Mouse (Mus musculus) inflammation-experienced regulatory T-cells, adult 6 months (primary cell): ENCODE results near the gene Hcn2. TPM values are rescaled to one million over a fixed set of nuclear protein-coding genes. Genes with fewer than 3 reads are reported as not detected.
"Not testable (repeated sequence)": the region's sequence is repeated elsewhere in the genome, so short reads cannot be mapped to it uniquely, and the experiment has no call there.

Source experiments
- ATAC-seq: one replicate; pipeline ENCODE4 v1.8.0; 2017
- polyA plus RNA-seq, 3 experiments: library from polyadenylated mRNA; unstranded; fragments of 100-300 nt; shearing (Covaris generic); gene quantifications; one replicate each; pipeline ENCODE4 v1.2.1; 2017

Gene Hcn2
- polyA plus RNA-seq, 3 experiments from 2014 or later, result not detected

GRCm38 (mm10) chr10:79745898-79746773, 29.7 kb downstream of the Hcn2 start, which contains the start of gene Polrmt:
TSS of gene Polrmt (minus strand) at chr10:79746581.
- peak; percentile 99 for ATAC-seq

GRCm38 (mm10) chr10:79746774-79747151, 30.3 kb downstream of the Hcn2 start:
- ATAC-seq, result no peak

- no peak for ATAC-seq
These were observed 32.1 kb downstream of the Hcn2 start for GRCm38 (mm10) chr10:79748496-79748895.

- ATAC-seq, result no peak
These were observed 38.6 kb downstream of the Hcn2 start, which contains the start of gene Fgf22 for GRCm38 (mm10) chr10:79754856-79755516. TSS of gene Fgf22 (plus strand) at chr10:79755076.

- ATAC-seq, result no peak
These were observed 39.4 kb downstream of the Hcn2 start for GRCm38 (mm10) chr10:79755854-79756253.

- no peak for ATAC-seq
These were observed 40.2 kb downstream of the Hcn2 start for GRCm38 (mm10) chr10:79756660-79757059.

- ATAC-seq, result not testable (repeated sequence)
These were observed 43.2 kb downstream of the Hcn2 start for GRCm38 (mm10) chr10:79759675-79760074.

GRCm38 (mm10) chr10:79760603-79761143, 44.2 kb downstream of the Hcn2 start:
- ATAC-seq, result no peak

- ATAC-seq, result no peak
These were observed 46.4 kb downstream of the Hcn2 start for GRCm38 (mm10) chr10:79762875-79763274.

- ATAC-seq, result no peak
These were observed 47.8 kb downstream of the Hcn2 start for GRCm38 (mm10) chr10:79764234-79764633.

GRCm38 (mm10) chr10:79765228-79765745, 48.9 kb downstream of the Hcn2 start:
- no peak for ATAC-seq

- no peak for ATAC-seq
These were observed 49.6 kb downstream of the Hcn2 start for GRCm38 (mm10) chr10:79766001-79766507.

GRCm38 (mm10) chr10:79766508-79767325, 50.3 kb downstream of the Hcn2 start, which contains the start of gene Rnf126:
TSS of gene Rnf126 (minus strand) at chr10:79766952.
- ATAC-seq, result peak; percentile 92

GRCm38 (mm10) chr10:79767372-79768244, 51.2 kb downstream of the Hcn2 start:
- peak; percentile 33 for ATAC-seq

- ATAC-seq, result no peak
These were observed 52.0 kb downstream of the Hcn2 start for GRCm38 (mm10) chr10:79768400-79768799.

GRCm38 (mm10) chr10:79769329-79769728, 52.9 kb downstream of the Hcn2 start:
- no peak for ATAC-seq

GRCm38 (mm10) chr10:79772320-79772719, 55.9 kb downstream of the Hcn2 start:
- ATAC-seq, result no peak

- no peak for ATAC-seq
These were observed 56.8 kb downstream of the Hcn2 start for GRCm38 (mm10) chr10:79773208-79773607.

- no peak for ATAC-seq
These were observed 58.2 kb downstream of the Hcn2 start for GRCm38 (mm10) chr10:79774486-79775279.

- no peak for ATAC-seq
These were observed 60.7 kb downstream of the Hcn2 start, which contains the start of gene Fstl3 for GRCm38 (mm10) chr10:79777103-79777531. TSS of gene Fstl3 (plus strand) at chr10:79777272.
